Mouse (Mus musculus) granulocyte monocyte progenitor cell, adult 5-6 weeks (primary cell): ENCODE measurements around the gene Cutc. TPM values are rescaled to one million over a fixed set of nuclear protein-coding genes. Genes with fewer than 3 reads are reported as not detected.

ENCODE experiments used
- ATAC-seq: replicated peaks from 2 replicates; pipeline ENCODE4 v1.8.0; 2016; ENCODE audit warnings: mild to moderate bottlenecking, moderate TSS enrichment, inconsistent platforms; ENCODE audit not compliant: poor library complexity, severe bottlenecking
- total RNA-seq, 2 experiments: library from RNA; stranded (forward) in 1 of 2; stranded (reverse) in 1 of 2; fragments of 200-712, 200-1000 nt in 1 of 2; fragments of >200 nt in 1 of 2; fragmentation: Nextera tagmentation in 1 of 2; gene quantifications; 2 replicates each; pipeline ENCODE4 v1.2.3; 2014 to 2017

The Cutc gene
- total RNA-seq (2014; fragmentation: Nextera tagmentation) (29.7 and 33.8 TPM in 2 replicates), total RNA-seq (2017) (22.3 and 46.1 TPM in 2 replicates)

DNA sequence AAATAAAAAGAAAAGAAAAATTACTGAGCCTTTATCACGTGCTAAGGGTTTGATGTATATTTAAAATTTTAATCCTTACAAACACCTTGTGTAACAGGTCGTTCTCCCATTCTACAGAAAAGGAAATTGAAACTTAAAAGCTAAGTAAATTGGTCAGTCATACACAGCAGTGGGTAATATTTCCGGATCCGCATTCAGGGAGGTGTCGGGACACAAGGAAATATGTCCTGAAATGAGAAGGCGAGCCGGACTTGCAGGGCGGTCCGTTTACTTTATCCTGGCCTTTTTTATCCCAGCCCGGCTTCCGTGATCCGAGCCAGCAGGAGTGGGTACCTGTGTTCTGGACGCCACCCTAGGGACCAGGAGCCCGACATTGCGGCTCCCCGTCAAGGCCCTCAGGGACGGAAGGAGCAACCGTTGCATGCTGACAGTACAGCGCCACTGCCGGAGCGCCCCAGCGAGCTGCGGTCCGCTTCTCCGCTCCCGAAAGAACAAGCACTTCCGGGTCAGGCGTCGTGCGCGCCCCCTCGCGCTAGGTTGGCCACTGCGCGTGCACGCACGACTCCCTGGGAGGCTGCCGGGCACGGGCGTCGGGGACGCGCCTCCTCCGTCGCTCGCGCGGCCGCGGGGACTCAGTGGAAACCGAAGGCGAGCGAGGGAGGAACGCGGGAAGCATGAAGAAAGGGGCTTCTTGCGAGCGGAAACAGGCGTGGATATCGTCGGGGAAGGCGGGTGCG is at the start of gene Cutc, which contains the start of gene Cox15:
TSS of gene Cutc (plus strand) at position 508 of the 737 bp plus-strand sequence.
TSS of gene Cox15 (minus strand) at position 512 of the 737 bp plus-strand sequence.
- peak; percentile 90 for ATAC-seq

- no peak for ATAC-seq
Observed at GRCm38 (mm10) chr19:43704211-43704610, 48.6 kb upstream of the Cutc start.

DNA sequence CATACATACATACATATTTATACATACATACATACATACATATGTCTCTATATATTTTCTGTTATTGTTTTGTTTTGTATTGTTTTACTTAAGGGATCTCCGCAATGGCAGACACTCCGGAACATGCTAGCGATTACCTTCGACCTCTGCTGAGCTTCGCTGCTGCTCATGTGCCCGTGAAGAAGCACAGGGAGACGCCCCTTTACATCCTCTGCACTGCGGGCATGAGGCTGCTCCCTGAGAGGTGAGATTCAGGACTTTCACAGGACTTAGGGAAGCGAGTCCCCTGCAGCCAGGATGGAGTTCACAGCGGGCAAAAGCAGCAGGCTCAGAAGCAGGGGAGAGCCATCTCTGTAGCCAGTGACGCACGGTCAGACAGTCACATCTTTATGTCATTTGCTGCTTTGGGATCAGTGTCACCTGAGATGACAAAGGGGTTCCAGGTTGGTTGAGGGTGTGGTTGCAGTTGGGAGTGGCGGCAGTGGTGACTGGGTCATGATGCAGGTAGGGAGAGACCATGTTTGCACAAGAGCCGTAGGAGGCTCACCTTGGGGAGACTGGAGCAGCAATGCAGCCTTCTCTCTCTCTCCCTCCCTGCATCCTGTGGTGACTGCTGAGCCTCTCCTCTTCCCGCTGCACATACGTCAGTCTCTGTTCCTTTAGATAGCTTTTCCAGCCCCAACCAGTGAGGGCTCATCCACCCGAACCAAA is 47.9 kb upstream of the Cutc start:
- no peak for ATAC-seq

DNA sequence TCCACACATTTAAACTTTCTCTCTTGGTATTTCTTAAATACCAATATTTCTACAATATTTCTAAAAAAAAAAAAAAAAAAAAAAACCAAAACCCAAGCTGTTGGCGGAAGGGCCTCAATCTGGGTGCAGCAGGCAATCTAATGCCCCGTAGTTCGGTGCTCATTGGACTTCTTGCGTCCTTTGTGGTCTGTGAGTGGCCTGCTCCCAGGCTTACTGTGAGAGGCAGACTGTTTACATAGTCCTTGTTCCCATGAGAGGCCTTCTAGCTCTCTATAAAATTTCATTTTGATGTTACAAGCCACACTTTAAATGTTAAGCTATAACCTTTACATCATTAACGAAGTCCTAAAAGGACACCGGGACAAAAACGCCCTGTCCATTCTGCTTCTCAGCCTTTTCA is 44.6 kb upstream of the Cutc start:
- ATAC-seq: no peak

DNA sequence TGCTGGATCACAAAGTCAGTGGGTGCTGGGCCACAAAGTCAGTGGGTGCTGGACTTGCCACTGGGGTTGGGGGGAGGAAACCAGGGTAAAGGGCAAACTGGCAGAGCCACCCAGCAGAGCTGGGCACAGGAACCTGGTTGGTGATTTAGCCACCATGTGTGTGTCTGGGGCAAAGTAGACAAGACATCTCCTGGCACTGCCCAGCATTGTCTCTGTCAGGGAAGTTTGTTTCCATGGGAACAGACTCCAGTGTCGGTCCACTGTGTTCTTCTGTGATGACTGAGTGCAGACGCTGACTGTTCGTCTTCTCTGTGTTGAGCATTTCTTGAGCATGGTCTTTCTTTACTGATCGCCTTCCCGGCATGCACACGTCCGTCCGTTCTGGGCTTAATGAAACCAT is 43.5 kb upstream of the Cutc start:
- ATAC-seq: no peak

DNA sequence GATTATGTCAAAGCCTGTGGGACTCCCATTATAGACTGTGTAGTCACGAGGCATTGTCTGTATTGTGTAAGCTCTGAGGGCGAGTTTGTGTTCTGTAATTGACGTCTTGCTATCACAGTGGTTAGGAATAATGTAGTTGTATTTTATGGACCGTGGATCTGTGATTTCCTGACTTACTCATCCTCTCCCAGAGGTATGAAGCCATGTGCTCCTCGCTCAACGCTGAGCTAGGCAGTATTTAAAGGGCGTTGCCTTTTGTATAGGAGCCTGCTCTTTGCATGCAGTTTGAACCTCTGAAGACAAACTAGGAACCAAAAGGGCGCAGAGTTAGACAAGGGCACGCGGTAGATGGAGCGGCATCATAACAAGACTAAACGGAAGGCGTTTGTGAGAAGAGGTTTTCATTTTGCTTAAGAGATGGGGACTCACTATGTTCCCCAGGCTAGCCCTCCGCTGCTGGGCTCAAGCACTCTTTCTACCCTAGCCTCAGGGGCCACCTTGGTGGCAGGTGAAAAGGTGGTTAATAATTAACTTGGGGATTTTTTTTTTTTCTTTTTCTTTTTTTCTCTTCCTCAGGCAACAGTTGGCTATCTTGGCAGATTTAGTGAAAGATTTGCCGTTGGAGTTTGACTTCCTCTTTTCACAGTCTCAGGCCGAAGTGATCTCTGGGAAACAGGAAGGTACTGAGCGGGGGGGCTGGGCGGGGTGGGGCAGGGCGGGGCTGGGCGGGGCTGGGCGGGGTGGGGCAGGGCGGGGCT is 41.5 kb upstream of the Cutc start:
- peak; percentile 84 for ATAC-seq

- no peak for ATAC-seq
Observed at GRCm38 (mm10) chr19:43711971-43712370, 40.8 kb upstream of the Cutc start.

DNA sequence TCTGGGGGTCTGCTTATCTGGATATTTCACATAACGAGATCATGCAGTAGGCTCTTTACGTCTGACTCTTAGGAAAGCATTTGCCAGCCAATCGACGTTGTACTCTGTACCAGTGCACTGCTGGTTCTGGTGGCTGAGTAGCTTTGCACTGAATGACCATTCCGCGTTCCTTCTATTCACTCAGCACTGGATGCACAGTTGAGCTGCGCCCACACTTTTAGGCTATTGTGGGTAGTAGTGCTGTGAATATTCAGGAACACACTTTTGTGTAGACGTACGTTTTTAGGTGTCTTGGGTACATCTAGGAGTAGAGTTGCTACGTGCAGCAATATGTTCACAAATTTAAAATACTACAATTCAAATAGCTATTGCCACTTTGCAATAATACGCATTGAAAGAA is 32.7 kb upstream of the Cutc start:
- no peak for ATAC-seq

- no peak for ATAC-seq
Observed at GRCm38 (mm10) chr19:43722891-43723290, 29.9 kb upstream of the Cutc start.

DNA sequence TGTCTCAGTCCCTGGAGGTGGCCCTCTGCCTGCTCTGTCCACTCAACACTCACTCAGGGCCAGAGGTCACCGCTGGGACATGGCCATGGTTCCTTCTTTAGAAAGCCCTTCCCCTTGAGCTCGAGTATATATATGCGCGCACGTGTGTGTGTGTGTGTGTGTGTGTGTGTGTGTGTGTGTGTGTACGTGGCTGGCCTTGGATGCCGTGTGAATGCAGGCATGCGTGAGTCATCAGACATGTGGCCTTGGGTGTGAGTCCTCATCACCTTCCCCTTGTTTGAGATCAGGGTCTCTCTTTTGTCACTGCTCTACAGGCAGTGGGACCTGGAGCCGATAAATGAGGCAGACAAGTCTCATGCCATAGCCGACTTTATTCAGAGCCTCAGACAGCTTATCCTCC is 29.3 kb upstream of the Cutc start:
- no peak for ATAC-seq

DNA sequence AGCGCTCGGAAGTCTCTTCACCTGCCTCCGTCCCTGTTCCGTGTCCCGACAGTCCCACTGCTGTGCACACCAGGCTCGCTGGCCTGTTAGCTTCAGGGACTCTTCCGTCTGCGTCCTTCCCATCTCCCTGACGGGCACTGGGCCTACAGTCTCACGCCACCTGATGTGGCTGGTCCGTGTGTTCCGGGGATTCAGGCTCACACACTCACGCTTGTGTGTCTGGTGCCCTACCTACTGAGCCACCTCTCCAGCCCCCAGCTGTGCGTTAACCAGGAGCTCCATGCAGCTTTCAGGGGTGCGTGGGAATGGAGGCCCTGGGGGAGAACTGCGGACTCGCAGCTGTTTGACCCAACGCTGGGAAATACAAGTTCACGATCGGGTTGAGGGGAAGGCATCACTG is 28.6 kb upstream of the Cutc start:
- no peak for ATAC-seq

- ATAC-seq: no peak
Observed at GRCm38 (mm10) chr19:43724821-43725220, 28.0 kb upstream of the Cutc start.

DNA sequence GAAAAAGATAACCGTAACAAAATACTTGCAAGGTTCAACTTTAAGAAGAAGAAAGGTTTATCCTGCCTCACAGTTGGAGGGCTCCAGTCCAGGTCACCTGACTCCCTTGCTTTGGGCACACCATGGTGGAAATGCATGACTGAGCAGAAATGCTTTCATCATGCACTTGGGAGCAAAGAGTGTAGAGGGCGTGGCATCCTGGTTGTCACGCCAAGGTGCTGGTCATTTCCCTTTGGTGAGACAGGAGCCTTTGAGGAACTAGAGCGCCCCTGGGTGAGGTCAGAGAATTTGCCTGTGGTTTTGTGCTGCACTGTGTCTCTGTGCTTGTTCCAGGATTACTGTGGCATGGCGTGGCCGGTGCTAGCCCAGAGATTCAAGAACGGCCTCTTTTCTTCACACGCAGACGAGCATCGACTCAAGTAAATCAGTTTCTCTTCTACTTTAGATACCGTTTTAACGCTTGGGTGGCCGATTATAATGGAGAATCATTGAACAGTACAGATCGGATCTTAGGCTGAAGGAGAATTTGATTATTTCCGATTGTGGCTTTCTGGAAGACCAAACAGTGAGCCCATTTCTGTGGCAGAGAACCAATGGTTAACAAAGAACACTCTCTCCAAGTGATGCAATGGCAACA is 26.2 kb upstream of the Cutc start:
- peak; percentile 91 for ATAC-seq

DNA sequence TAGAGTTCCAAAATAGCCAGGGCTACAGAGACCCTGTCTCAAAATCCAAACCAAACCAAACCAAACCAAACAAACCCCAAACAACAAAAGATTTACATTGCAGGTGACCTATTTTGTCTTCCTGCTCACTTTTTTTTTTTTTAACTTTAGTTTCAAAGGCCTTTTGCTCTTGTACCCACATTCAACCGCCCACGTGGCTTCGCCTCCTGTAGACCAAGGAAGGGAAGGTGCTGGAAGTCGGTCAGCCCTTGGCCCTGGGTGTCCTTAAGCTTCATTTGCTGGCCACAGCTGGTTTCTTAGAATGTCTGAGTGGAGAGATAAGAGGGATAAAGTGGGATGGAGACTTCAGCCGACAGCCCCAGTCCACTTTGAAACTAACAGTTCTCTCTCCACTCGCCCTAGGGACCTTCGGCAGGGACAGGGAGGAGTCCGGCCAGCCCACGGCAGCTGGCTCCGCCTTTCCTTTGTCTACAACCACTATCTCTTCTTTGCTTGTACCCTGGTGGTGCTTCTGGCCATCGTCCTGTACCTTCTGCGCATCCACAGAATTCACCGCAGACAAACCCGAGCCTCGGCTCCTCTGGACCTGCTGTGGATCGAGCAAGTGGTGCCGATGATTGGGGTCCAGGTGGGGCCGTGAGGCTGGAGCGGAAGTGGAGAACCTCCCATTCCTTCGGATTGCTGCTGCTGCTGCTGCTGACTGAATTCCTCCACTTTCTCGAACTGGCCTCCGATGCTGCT is 23.3 kb upstream of the Cutc start:
- ATAC-seq: no peak

GRCm38 (mm10) chr19:43730037-43730428 is 22.8 kb upstream of the Cutc start:
- ATAC-seq: no peak

DNA sequence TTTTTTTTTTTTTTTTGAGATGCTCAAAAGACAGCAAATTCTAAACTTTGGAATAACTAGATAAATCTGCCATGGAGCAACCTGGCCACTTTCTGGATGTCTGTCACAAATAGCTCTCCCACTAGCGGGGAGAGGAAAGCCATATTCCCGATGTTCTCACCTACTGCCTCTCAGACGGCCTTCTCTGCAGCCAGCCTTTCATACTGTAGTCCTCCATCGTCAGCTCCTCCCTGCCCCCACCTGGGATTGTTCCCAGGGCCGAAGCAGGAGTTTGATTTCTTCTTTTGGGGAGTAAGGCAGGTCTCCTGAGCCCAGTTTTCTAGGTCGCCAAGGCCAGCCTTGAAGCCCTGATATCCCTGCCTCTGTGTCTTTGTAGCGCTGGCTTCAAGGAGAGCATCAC is 21.6 kb upstream of the Cutc start:
- ATAC-seq: no peak

DNA sequence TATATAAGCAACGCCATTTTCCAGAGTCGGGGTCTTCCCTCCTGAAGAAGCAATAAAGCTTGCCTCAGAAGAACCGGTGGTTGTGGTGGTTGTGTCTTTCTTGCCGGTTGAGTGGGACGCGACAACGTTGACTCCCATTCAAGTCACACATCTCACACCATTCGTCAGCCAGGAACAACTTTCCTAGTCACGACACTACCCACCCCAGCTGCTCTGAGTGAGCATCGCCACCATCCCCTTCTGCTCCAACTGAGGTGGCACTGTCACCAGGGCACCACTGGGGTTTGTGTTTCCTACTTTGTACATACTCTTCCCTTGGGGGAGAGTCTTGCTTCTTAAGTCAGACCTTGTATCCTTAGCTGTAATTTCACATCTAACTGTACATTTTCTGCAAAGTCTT is 14.4 kb upstream of the Cutc start:
- no peak for ATAC-seq

- no peak for ATAC-seq
Observed at GRCm38 (mm10) chr19:43743401-43743800, 9.4 kb upstream of the Cutc start.

GRCm38 (mm10) chr19:43745740-43746139 is 7.1 kb upstream of the Cutc start:
- ATAC-seq: no peak

- ATAC-seq: no peak
Observed at GRCm38 (mm10) chr19:43747877-43748276, 4.9 kb upstream of the Cutc start.
